Mouse (Mus musculus) limb, embryonic 11.5 days (tissue): ENCODE measurements around the gene Smad6. TPM values are rescaled to one million over a fixed set of nuclear protein-coding genes. Genes with fewer than 3 reads are reported as not detected.

ENCODE experiments used
- ATAC-seq: fragments of 200-750 bp; cut with Nextera tagmentation; 2 replicates; pipeline ENCODE4 v1.8.0; 2017; ENCODE audit warnings: low read depth; ENCODE audit not compliant: insufficient number of reproducible peaks, low FRiP score, low TSS enrichment
- DNase-seq: peaks from one replicate; pipeline ENCODE4 v3.0.0-alpha.2; 2015; ENCODE audit warnings: low spot score
- H3K27ac ChIP-seq: fragments of 300-500 bp; sonication (generic); replicated peaks from 2 replicates; pipeline ENCODE4 v1.5.1; 2014; ENCODE audit warnings: low read depth, mild to moderate bottlenecking, low read length
- H3K27me3 ChIP-seq: fragments of 300-500 bp; sonication (generic); 2 replicates; pipeline ENCODE4 v1.6.1; 2014; ENCODE audit warnings: mild to moderate bottlenecking, low read length, mixed read lengths; ENCODE audit not compliant: control insufficient read depth, insufficient read depth
- H3K36me3 ChIP-seq: fragments of 300-500 bp; sonication (generic); 2 replicates; pipeline ENCODE4 v1.6.1; 2014; ENCODE audit warnings: mild to moderate bottlenecking, low read length, moderate library complexity, mixed read lengths; ENCODE audit not compliant: control insufficient read depth, insufficient read depth
- H3K4me1 ChIP-seq: fragments of 300-500 bp; sonication (generic); 2 replicates; pipeline ENCODE4 v1.6.1; 2014; ENCODE audit warnings: low read length, mixed read lengths; ENCODE audit not compliant: control insufficient read depth, insufficient read depth
- H3K4me2 ChIP-seq: fragments of 300-500 bp; sonication (generic); 2 replicates; pipeline ENCODE4 v1.6.1; 2014; ENCODE audit warnings: low read depth, mild to moderate bottlenecking, moderate library complexity; ENCODE audit not compliant: severe bottlenecking
- H3K4me3 ChIP-seq: fragments of 300-500 bp; sonication (generic); 2 replicates; pipeline ENCODE4 v1.5.1; 2014; ENCODE audit warnings: low read depth, low read length
- H3K9ac ChIP-seq: fragments of 300-500 bp; sonication (generic); 2 replicates; pipeline ENCODE4 v1.6.1; 2014; ENCODE audit warnings: mild to moderate bottlenecking, low read length
- H3K9me3 ChIP-seq: fragments of 300-500 bp; sonication (generic); 2 replicates; pipeline ENCODE4 v1.6.1; 2016; ENCODE audit warnings: low read length; ENCODE audit not compliant: control insufficient read depth
- WGBS: fragments of 180-500 bp; shearing (Covaris S2); extraction: QIAGEN DNeasy Blood & Tissue Kit; methylation state at CpG from one replicate; pipeline ENCODE4 v1.1.7; 2014; 5-methylcytosine and 5-hydroxymethylcytosine counted together
- polyA plus RNA-seq: library from polyadenylated mRNA; unstranded; fragments of >200 nt; fragmentation: Nextera tagmentation; extraction: Ambion mirVana; gene quantifications from 2 replicates; pipeline ENCODE4 v1.2.1, GENCODE M21; 2014

Gene Smad6
- polyA plus RNA-seq, 1 experiment from 2014 or later, result 12.3 TPM

GRCm38 (mm10) chr9:63918245-63918644 is 103.6 kb downstream of the Smad6 start:
- no peaks in the 10 kb centered on the region for H3K36me3 ChIP-seq
- DNase-seq (peak; percentile 87), ATAC-seq (peak; percentile 44; the same call in 1 of the 2 replicates)
- H3K9ac ChIP-seq, result no peak overlapping the region
- no peak overlapping the region for H3K27ac ChIP-seq
- H3K9me3 ChIP-seq, result no peaks in the 10 kb centered on the region
- no peaks in the 10 kb centered on the region for H3K27me3 ChIP-seq
- no peak overlapping the region for H3K4me3 ChIP-seq
- WGBS, result 55% methylated on average over 4 of the region's 4 CpGs
- H3K4me2 ChIP-seq, result no peak overlapping the region
- H3K4me1 ChIP-seq, result peaks cover 4% of the 10 kb centered on the region; the same call in 1 of the 2 replicates

GRCm38 (mm10) chr9:63916441-63916840 is 105.4 kb downstream of the Smad6 start:
- H3K27me3 ChIP-seq, result no peaks in the 10 kb centered on the region
- H3K27ac ChIP-seq, result no peak overlapping the region
- ATAC-seq, result no peak
- DNase-seq, result no peak
- H3K9ac ChIP-seq, result no peak overlapping the region
- 63% methylated on average over 6 of the region's 6 CpGs for WGBS
- H3K9me3 ChIP-seq, result no peaks in the 10 kb centered on the region
- H3K36me3 ChIP-seq, result no peaks in the 10 kb centered on the region
- no peak overlapping the region for H3K4me3 ChIP-seq
- peaks cover 4% of the 10 kb centered on the region; the same call in 1 of the 2 replicates for H3K4me1 ChIP-seq
- no peak overlapping the region for H3K4me2 ChIP-seq

GRCm38 (mm10) chr9:63915976-63916375 is 105.9 kb downstream of the Smad6 start:
- no peak for ATAC-seq
- no peaks in the 10 kb centered on the region for H3K36me3 ChIP-seq
- no peaks in the 10 kb centered on the region for H3K27me3 ChIP-seq
- peaks cover 4% of the 10 kb centered on the region; the same call in 1 of the 2 replicates for H3K4me1 ChIP-seq
- no peaks in the 10 kb centered on the region for H3K9me3 ChIP-seq
- peak; percentile 74 for DNase-seq
- H3K4me2 ChIP-seq, result no peak overlapping the region
- no peak overlapping the region for H3K9ac ChIP-seq
- WGBS, result 55% methylated on average over 5 of the region's 5 CpGs
- no peak overlapping the region for H3K27ac ChIP-seq
- no peak overlapping the region for H3K4me3 ChIP-seq

- no peaks in the 10 kb centered on the region for H3K27me3 ChIP-seq
- 70% methylated on average over 5 of the region's 5 CpGs for WGBS
Observed at GRCm38 (mm10) chr9:63914944-63915343, 106.9 kb downstream of the Smad6 start.

GRCm38 (mm10) chr9:63912051-63912450 is 109.8 kb downstream of the Smad6 start:
- Histone ChIP-seq H3K4me2 (no peak overlapping the region), H3K4me1 (no peaks in the 10 kb centered on the region), H3K9me3 (no peaks in the 10 kb centered on the region), H3K9ac (no peak overlapping the region), H3K36me3 (no peaks in the 10 kb centered on the region), H3K27me3 (no peaks in the 10 kb centered on the region), H3K27ac (no peak overlapping the region), H3K4me3 (no peak overlapping the region)
- WGBS, result 68% methylated on average over 9 of the region's 9 CpGs
- DNase-seq, result no peak
- ATAC-seq, result no peak

More at GRCm38 (mm10) chr9:63914944-63915343, 106.9 kb downstream of the Smad6 start:
- ATAC-seq (no peak), DNase-seq (no peak)
- no peak overlapping the region for H3K4me3 ChIP-seq
- H3K27ac ChIP-seq, result no peak overlapping the region
- no peaks in the 10 kb centered on the region for H3K9me3 ChIP-seq
- no peak overlapping the region for H3K9ac ChIP-seq
- H3K36me3 ChIP-seq, result no peaks in the 10 kb centered on the region
- no peak overlapping the region for H3K4me2 ChIP-seq
- H3K4me1 ChIP-seq, result peaks cover 4% of the 10 kb centered on the region; the same call in 1 of the 2 replicates

GRCm38 (mm10) chr9:63909618-63910017 is 112.2 kb downstream of the Smad6 start:
- no peak overlapping the region for H3K4me3 ChIP-seq
- H3K36me3 ChIP-seq, result no peaks in the 10 kb centered on the region
- H3K9me3 ChIP-seq, result no peaks in the 10 kb centered on the region
- no peak overlapping the region for H3K27ac ChIP-seq
- H3K9ac ChIP-seq, result no peak overlapping the region
- H3K4me2 ChIP-seq, result no peak overlapping the region
- WGBS, result 21% methylated on average over 5 of the region's 5 CpGs
- H3K4me1 ChIP-seq, result no peaks in the 10 kb centered on the region
- DNase-seq (peak; percentile 89), ATAC-seq (no peak)
- H3K27me3 ChIP-seq, result no peaks in the 10 kb centered on the region

GRCm38 (mm10) chr9:63904543-63904942 is 117.3 kb downstream of the Smad6 start:
- no peak overlapping the region for H3K9ac ChIP-seq
- ATAC-seq (no peak), DNase-seq (no peak)
- no peaks in the 10 kb centered on the region for H3K4me1 ChIP-seq
- no peaks in the 10 kb centered on the region for H3K36me3 ChIP-seq
- no peak overlapping the region for H3K4me3 ChIP-seq
- H3K27ac ChIP-seq, result no peak overlapping the region
- H3K9me3 ChIP-seq, result 0 out of 2 replicates have a peak, but pooled peaks cover 4% of the 10 kb centered on the region
- H3K4me2 ChIP-seq, result no peak overlapping the region
- H3K27me3 ChIP-seq, result no peaks in the 10 kb centered on the region
- 86% methylated on average over 2 of the region's 2 CpGs for WGBS

Other genes with a start within 250 kb of the Smad6 start
- not detected in 2 replicates for gene Lctl, start 95.1 kb upstream of the Smad6 start, polyA plus RNA-seq
- gene Zwilch, start 151.0 kb upstream of the Smad6 start, polyA plus RNA-seq, result 36.0 and 41.3 TPM in 2 replicates
- 1,355 and 1,360 TPM in 2 replicates for gene Rpl4, start 151.3 kb upstream of the Smad6 start, polyA plus RNA-seq
- gene Snapc5, start 157.2 kb upstream of the Smad6 start, polyA plus RNA-seq, result 27.2 and 28.8 TPM in 2 replicates
- 3.1 and 3.3 TPM in 2 replicates for gene Uchl4, start 213.1 kb upstream of the Smad6 start, polyA plus RNA-seq
- gene Map2k1, start 231.6 kb upstream of the Smad6 start, polyA plus RNA-seq, result 75.1 and 79.8 TPM in 2 replicates